Mouse (Mus musculus) thymus, adult 18-20 months (tissue): ENCODE data around the gene Cx3cl1.

Experiments
- DNase-seq, 2 experiments: peaks; one replicate each; pipeline ENCODE4 v3.0.0; 2022; ENCODE audit warnings: mixed read lengths in 2 of 2

Gene Cx3cl1

GRCm38 (mm10) chr8:94771941-94772670 lies at the start of gene Cx3cl1:
Gene Cx3cl1 (plus strand): TSS chr8:94772009.
- DNase-seq = no peak

- no peak for DNase-seq
Measured at GRCm38 (mm10) chr8:94725998-94726397, 45.8 kb upstream of the Cx3cl1 start.

GRCm38 (mm10) chr8:94729301-94729700 lies 42.5 kb upstream of the Cx3cl1 start:
- DNase-seq = no peak

GRCm38 (mm10) chr8:94733821-94734465 lies 37.9 kb upstream of the Cx3cl1 start:
- no peak for DNase-seq

GRCm38 (mm10) chr8:94734735-94735350 lies 37.0 kb upstream of the Cx3cl1 start:
- no peak for DNase-seq

GRCm38 (mm10) chr8:94735426-94736094 lies 36.2 kb upstream of the Cx3cl1 start:
- DNase-seq = no peak

- no peak for DNase-seq
Measured at GRCm38 (mm10) chr8:94739829-94740228, 32.0 kb upstream of the Cx3cl1 start.

GRCm38 (mm10) chr8:94740591-94740990 lies 31.2 kb upstream of the Cx3cl1 start:
- no peak for DNase-seq

GRCm38 (mm10) chr8:94741726-94742125 lies 30.1 kb upstream of the Cx3cl1 start:
- no peak for DNase-seq

- no peak for DNase-seq
Measured at GRCm38 (mm10) chr8:94744484-94744883, 27.3 kb upstream of the Cx3cl1 start.

- no peak for DNase-seq
Measured at GRCm38 (mm10) chr8:94744972-94745371, 26.8 kb upstream of the Cx3cl1 start.

- no peak for DNase-seq
Measured at GRCm38 (mm10) chr8:94745476-94746184, 26.2 kb upstream of the Cx3cl1 start, which contains the start of gene Ccl22. Gene Ccl22 (plus strand): TSS chr8:94745590.

- no peak for DNase-seq
Measured at GRCm38 (mm10) chr8:94746832-94747231, 25.0 kb upstream of the Cx3cl1 start.

GRCm38 (mm10) chr8:94748363-94748762 lies 23.4 kb upstream of the Cx3cl1 start:
- no peak for DNase-seq

GRCm38 (mm10) chr8:94749942-94750341 lies 21.9 kb upstream of the Cx3cl1 start:
- DNase-seq = no peak

- no peak for DNase-seq
Measured at GRCm38 (mm10) chr8:94751023-94751849, 20.6 kb upstream of the Cx3cl1 start.

- DNase-seq = no peak
Measured at GRCm38 (mm10) chr8:94754006-94754405, 17.8 kb upstream of the Cx3cl1 start.

- no peak for DNase-seq
Measured at GRCm38 (mm10) chr8:94754486-94754885, 17.3 kb upstream of the Cx3cl1 start.

- no peak for DNase-seq
Measured at GRCm38 (mm10) chr8:94767035-94767434, 4.8 kb upstream of the Cx3cl1 start.

- DNase-seq = no peak
Measured at GRCm38 (mm10) chr8:94770945-94771344, 864 bp upstream of the Cx3cl1 start.

GRCm38 (mm10) chr8:94773048-94773447 lies 1.2 kb downstream of the Cx3cl1 start:
- no peak for DNase-seq

GRCm38 (mm10) chr8:94773700-94774171 lies 1.9 kb downstream of the Cx3cl1 start:
- DNase-seq = no peak
